Mouse (Mus musculus): Measurements from ENCODE around the gene Frmd8.

GRCm38 (mm10) chr19:5829958-5830615 is 45.0 kb downstream of the Frmd8 start:
- TF ChIP-seq CTCF (conservative IDR thresholded peaks at IDR 0.05; ENCODE audit: low read length) (no peak), NANOG (IDR thresholded peaks at IDR 0.05; ENCODE audit: borderline replicate concordance, low read length) (no peak)
